Mouse (Mus musculus) lung, postnatal 0 days (tissue): ENCODE data around the gene Fhdc1. TPM values are rescaled to one million over a fixed set of nuclear protein-coding genes. Genes with fewer than 3 reads are reported as not detected.
A peak's percentile ranks its signal among the peaks of the same experiment; 100 is the strongest.

ENCODE experiments used
- ATAC-seq: fragments of 200-750 bp; cut with Nextera tagmentation; 2 replicates; pipeline ENCODE4 v1.8.0; 2017; ENCODE audit warnings: moderate library complexity
- DNase-seq: peaks from one replicate; pipeline ENCODE4 v3.0.0-alpha.2; 2016; ENCODE audit warnings: low spot score
- H3K27ac ChIP-seq: fragments of 300-500 bp; sonication (generic); 2 replicates; pipeline ENCODE4 v1.5.1; 2014; ENCODE audit warnings: antibody characterized with exemption, mild to moderate bottlenecking, low read length, mixed read lengths
- H3K27me3 ChIP-seq: fragments of 300-500 bp; sonication (generic); replicated peaks from 2 replicates; pipeline ENCODE4 v1.6.1; 2014; ENCODE audit warnings: low read length, mixed read lengths; ENCODE audit not compliant: insufficient read depth
- H3K36me3 ChIP-seq: fragments of 300-500 bp; sonication (generic); 2 replicates; pipeline ENCODE4 v1.6.1; 2014; ENCODE audit warnings: low read length, mixed read lengths; ENCODE audit not compliant: insufficient read depth
- H3K4me1 ChIP-seq: fragments of 300-500 bp; sonication (generic); 2 replicates; pipeline ENCODE4 v1.6.1; 2014; ENCODE audit warnings: antibody characterized with exemption, low read depth, low read length, mixed read lengths; ENCODE audit not compliant: insufficient read depth
- H3K4me2 ChIP-seq: fragments of 300-500 bp; sonication (generic); replicated peaks from 2 replicates; pipeline ENCODE4 v1.6.1; 2014; ENCODE audit warnings: low read depth, mild to moderate bottlenecking, low read length, moderate library complexity, mixed read lengths
- H3K4me3 ChIP-seq: fragments of 300-500 bp; sonication (generic); 2 replicates; pipeline ENCODE4 v1.5.1; 2014; ENCODE audit warnings: low read depth, low read length
- H3K9ac ChIP-seq: fragments of 300-500 bp; sonication (generic); replicated peaks from 2 replicates; pipeline ENCODE4 v1.6.1; 2014; ENCODE audit warnings: low read depth, mild to moderate bottlenecking
- H3K9me3 ChIP-seq: fragments of 300-500 bp; sonication (generic); 2 replicates; pipeline ENCODE4 v1.6.1; 2016; ENCODE audit warnings: low read length, mixed read lengths
- CTCF ChIP-seq: IDR thresholded peaks from 2 replicates; pipeline ENCODE4 v1.5.1; 2016; ENCODE audit warnings: antibody characterized with exemption, mild to moderate bottlenecking
- EP300 ChIP-seq: IDR thresholded peaks from 2 replicates; pipeline ENCODE4 v1.6.1; 2016; ENCODE audit warnings: antibody characterized with exemption, mild to moderate bottlenecking, control low read depth
- WGBS: fragments of 180-500 bp; shearing (Covaris S2); extraction: QIAGEN DNeasy Blood & Tissue Kit; methylation state at CpG from one replicate; pipeline ENCODE4 v1.1.7; 2014; 5-methylcytosine and 5-hydroxymethylcytosine counted together
- polyA plus RNA-seq: library from polyadenylated mRNA; unstranded; fragments of >200 nt; fragmentation: Nextera tagmentation; extraction: Ambion mirVana; gene quantifications from 2 replicates; pipeline ENCODE4 v1.2.1, GENCODE M21; 2015

Fhdc1 gene
- polyA plus RNA-seq, 1 experiment from 2014 or later = 16.7 TPM

- no peak overlapping the region for H3K27ac ChIP-seq
- TF ChIP-seq CTCF (no peak), EP300 (no peak)
- H3K27me3 ChIP-seq = no peaks in the 10 kb centered on the region
- H3K4me2 ChIP-seq = no peak overlapping the region
- H3K36me3 ChIP-seq = no peaks in the 10 kb centered on the region
- H3K9me3 ChIP-seq = no peaks in the 10 kb centered on the region
- ATAC-seq (no peak), DNase-seq (no peak)
- WGBS = 44% methylated on average over 4 of the region's 4 CpGs
- H3K9ac ChIP-seq = no peak overlapping the region
- H3K4me1 ChIP-seq = no peaks in the 10 kb centered on the region
- H3K4me3 ChIP-seq = no peak overlapping the region
Measured at GRCm38 (mm10) chr3:84413868-84414267, 66.4 kb downstream of the Fhdc1 start.

- ATAC-seq = no peak
- H3K36me3 ChIP-seq = no peaks in the 10 kb centered on the region
Measured at GRCm38 (mm10) chr3:84412920-84413319, 67.3 kb downstream of the Fhdc1 start.

GRCm38 (mm10) chr3:84409474-84409862, 70.8 kb downstream of the Fhdc1 start:
- Histone ChIP-seq H3K36me3 (no peaks in the 10 kb centered on the region), H3K27ac (no peak overlapping the region), H3K27me3 (no peaks in the 10 kb centered on the region), H3K4me2 (no peak overlapping the region), H3K4me3 (no peak overlapping the region), H3K9me3 (no peaks in the 10 kb centered on the region), H3K4me1 (no peaks in the 10 kb centered on the region), H3K9ac (no peak overlapping the region)
- DNase-seq (no peak), ATAC-seq (peak; percentile 12; the same call in 1 of the 2 replicates)
- 67% methylated on average over 3 of the region's 3 CpGs for WGBS
- TF ChIP-seq EP300 (no peak), CTCF (no peak)

More at GRCm38 (mm10) chr3:84412920-84413319, 67.3 kb downstream of the Fhdc1 start:
- no peak overlapping the region for H3K27ac ChIP-seq
- H3K9me3 ChIP-seq = no peaks in the 10 kb centered on the region
- H3K4me3 ChIP-seq = no peak overlapping the region
- 50% methylated on average over 5 of the region's 5 CpGs for WGBS
- TF ChIP-seq CTCF (no peak), EP300 (no peak)
- no peak overlapping the region for H3K4me2 ChIP-seq
- H3K4me1 ChIP-seq = no peaks in the 10 kb centered on the region
- H3K27me3 ChIP-seq = no peaks in the 10 kb centered on the region
- no peak for DNase-seq
- no peak overlapping the region for H3K9ac ChIP-seq

DNA sequence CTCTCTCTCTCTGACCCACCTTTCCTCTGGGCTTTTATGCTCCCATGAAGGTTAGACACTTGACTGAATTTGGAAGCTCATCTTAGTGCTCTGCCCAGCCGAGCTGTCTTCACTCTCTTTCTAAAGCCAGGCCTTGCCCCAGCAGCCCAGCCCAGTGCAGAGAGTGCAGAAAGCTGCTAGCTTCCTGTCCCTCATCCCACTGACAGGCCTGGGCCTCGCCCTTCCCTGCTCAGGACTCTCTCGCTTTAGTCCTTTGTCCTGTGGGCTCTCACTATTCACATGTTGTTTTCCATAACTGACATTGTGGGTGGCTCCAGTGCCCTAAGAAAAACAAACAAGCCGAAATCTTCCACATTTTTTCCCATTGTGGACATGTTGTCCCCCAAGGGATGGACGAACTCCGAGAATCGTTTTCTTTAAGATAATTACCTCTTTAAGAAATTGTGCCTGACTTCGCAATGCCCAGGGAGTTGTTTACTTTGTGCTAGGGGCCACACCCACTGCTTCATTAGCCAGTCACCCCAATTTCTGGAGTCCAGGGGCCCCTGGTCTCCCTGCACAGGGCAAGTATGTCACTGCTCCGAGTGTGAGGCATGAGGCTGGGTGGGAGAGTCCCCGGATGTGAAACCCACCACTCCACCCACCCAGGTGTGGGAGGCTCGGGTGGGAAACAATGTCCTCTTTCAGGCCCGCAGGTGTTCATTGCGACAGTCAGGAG, 71.3 kb downstream of the Fhdc1 start:
- no peak for TF ChIP-seq CTCF
- TF ChIP-seq EP300 = 0 out of 2 replicates have a peak, but pooled peaks have one; percentile 14
- ATAC-seq = peak; percentile 44
- WGBS = 43% methylated on average over 13 of the region's 13 CpGs

DNA sequence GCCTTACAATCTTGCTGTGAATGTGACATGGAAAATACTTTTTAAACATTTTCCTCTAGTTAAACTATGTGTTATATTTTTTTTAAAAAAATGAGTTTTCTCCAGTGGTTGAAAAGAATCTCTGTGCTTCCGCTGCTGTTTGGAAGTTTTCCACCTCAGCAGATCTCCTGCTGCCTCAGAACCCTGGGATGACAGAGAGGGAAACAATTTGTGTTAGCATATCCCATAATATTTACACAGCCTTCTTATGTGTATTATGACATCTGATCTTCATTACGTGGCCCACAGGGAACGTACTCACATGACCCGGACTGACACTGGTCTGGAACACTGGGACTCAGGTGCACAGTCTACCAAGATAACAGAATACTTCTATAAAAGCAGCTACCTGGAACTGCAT, 74.7 kb downstream of the Fhdc1 start:
- Histone ChIP-seq H3K36me3 (no peaks in the 10 kb centered on the region), H3K4me2 (no peak overlapping the region), H3K4me3 (no peak overlapping the region), H3K9ac (no peak overlapping the region), H3K27me3 (0 out of 2 replicates have a peak, but pooled peaks cover 3% of the 10 kb centered on the region), H3K4me1 (no peaks in the 10 kb centered on the region), H3K9me3 (no peaks in the 10 kb centered on the region), H3K27ac (no peak overlapping the region)
- ATAC-seq (no peak), DNase-seq (no peak)
- 67% methylated on average over 4 of the region's 4 CpGs for WGBS
- no peak for TF ChIP-seq CTCF
- TF ChIP-seq EP300 = no peak

More for the DNA sequence above, 71.3 kb downstream of the Fhdc1 start:
- Histone ChIP-seq H3K27me3 (0 out of 2 replicates have a peak, but pooled peaks cover 3% of the 10 kb centered on the region), H3K9me3 (no peaks in the 10 kb centered on the region), H3K9ac (no peak overlapping the region), H3K4me2 (no peak overlapping the region), H3K4me1 (no peaks in the 10 kb centered on the region), H3K27ac (no peak overlapping the region), H3K36me3 (no peaks in the 10 kb centered on the region), H3K4me3 (no peak overlapping the region)
- peak; percentile 42 for DNase-seq

- Histone ChIP-seq H3K27ac (no peak overlapping the region), H3K36me3 (no peaks in the 10 kb centered on the region), H3K4me3 (no peak overlapping the region), H3K4me1 (no peaks in the 10 kb centered on the region), H3K9ac (no peak overlapping the region), H3K9me3 (no peaks in the 10 kb centered on the region), H3K27me3 (0 out of 2 replicates have a peak, but pooled peaks cover 3% of the 10 kb centered on the region), H3K4me2 (no peak overlapping the region)
- TF ChIP-seq CTCF (no peak), EP300 (no peak)
- WGBS = 26% methylated on average over 5 of the region's 5 CpGs
- no peak for ATAC-seq
- peak; percentile 55 for DNase-seq
Measured at GRCm38 (mm10) chr3:84403389-84403788, 76.8 kb downstream of the Fhdc1 start.
